Comparison of ENCODE assay signal across 15 mouse cellular contexts in the genomic region with DNA sequence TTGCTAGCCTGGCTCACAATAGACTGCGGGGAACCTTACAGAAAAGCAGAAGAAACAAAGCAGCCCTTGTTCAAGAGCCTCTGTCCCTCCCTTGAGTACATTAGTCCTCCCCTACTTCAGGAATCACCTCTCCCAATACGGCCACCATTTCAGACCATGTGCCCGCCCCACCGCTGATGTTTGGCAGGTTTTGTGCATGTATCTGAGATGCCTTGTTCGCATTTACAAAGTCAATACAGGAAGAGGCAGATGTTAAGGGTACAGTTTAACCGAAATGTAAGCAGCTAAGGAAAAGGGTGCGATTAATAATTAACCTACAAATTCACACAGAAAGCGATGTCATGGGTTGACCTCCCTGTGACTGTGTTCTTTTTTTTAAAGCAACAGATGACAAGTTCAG.
DNase-seq lines count a peak whose midpoint lies in the region; ATAC-seq lines count a peak whose summit lies in the region.
"Had no signal": no experiment of that assay in that cellular context is flagged by ENCODE, and none has a peak within 500 bp of the region (broad histone marks: within the 10 kb centered on the region; RNA-seq: fewer than 3 reads in every experiment).

No protein-coding gene starts in this region.

- H3K36me3 ChIP-seq in intestine, embryonic 16.5 days (ENCODE audit: control insufficient read depth, insufficient read depth, low read length) = no peaks in the 10 kb centered on the region; the same call in 1 of the 2 replicates
- H3K36me3 ChIP-seq: embryonic facial prominence, embryonic 15.5 days; heart, embryonic 15.5 days; hindbrain, embryonic 13.5 days; midbrain, embryonic 10.5 days had no signal

- H3K27me3 ChIP-seq in intestine, embryonic 16.5 days (replicated peaks; ENCODE audit: control insufficient read depth, insufficient read depth, low read length) = no peaks in the 10 kb centered on the region
- H3K27me3 ChIP-seq: embryonic facial prominence, embryonic 15.5 days; heart, embryonic 15.5 days; hindbrain, embryonic 13.5 days had no signal

- peak; percentile 92 for ATAC-seq in intestine, embryonic 16.5 days
- ATAC-seq in megakaryocyte, adult 5-6 weeks (ENCODE audit: poor library complexity, severe bottlenecking) = no peak
- ATAC-seq: forebrain, embryonic 16.5 days had no signal

- H3K4me2 ChIP-seq in intestine, embryonic 16.5 days (ENCODE audit: low read depth, low read length) = peak overlapping the region; percentile 34
- H3K4me2 ChIP-seq: embryonic facial prominence, embryonic 15.5 days; heart, embryonic 15.5 days; hindbrain, embryonic 13.5 days had no signal

- 58% methylated on average over 8 of the region's 8 CpGs for WGBS in intestine, embryonic 16.5 days

- H3K9ac ChIP-seq in intestine, embryonic 16.5 days (ENCODE audit: low read depth, low read length) = no peak overlapping the region
- H3K9ac ChIP-seq: embryonic facial prominence, embryonic 15.5 days; heart, embryonic 15.5 days; hindbrain, embryonic 13.5 days had no signal

- no peaks in the 10 kb centered on the region for H3K4me1 ChIP-seq in intestine, embryonic 16.5 days (ENCODE audit: control insufficient read depth, insufficient read depth, low read length)
- H3K4me1 ChIP-seq: embryonic facial prominence, embryonic 15.5 days; heart, embryonic 15.5 days; hindbrain, embryonic 13.5 days; midbrain, embryonic 10.5 days had no signal

- peak overlapping the region; percentile 59 for H3K27ac ChIP-seq in intestine, embryonic 16.5 days (ENCODE audit: low read length)
- H3K27ac ChIP-seq: embryonic facial prominence, embryonic 15.5 days; heart, embryonic 15.5 days; hindbrain, embryonic 13.5 days; midbrain, embryonic 10.5 days had no signal

- peak overlapping the region; percentile 22 for H3K4me3 ChIP-seq in intestine, embryonic 16.5 days (ENCODE audit: low read length)
- H3K4me3 ChIP-seq: embryonic facial prominence, embryonic 15.5 days; heart, embryonic 15.5 days; hindbrain, embryonic 13.5 days; midbrain, embryonic 10.5 days; myocyte had no signal

- peak; percentile 54 to 79 for DNase-seq in kidney, adult 8-10 months
- DNase-seq in liver = peak; percentile 23
- peak; percentile 10 for DNase-seq in mesoderm, embryonic 11.5 days (ENCODE audit: low read depth, low spot score)
- DNase-seq in T-cell, adult 2 months (ENCODE audit: low spot score) = no peak
- DNase-seq in layer of hippocampus, adult 9-11 months = no peak
- DNase-seq: adrenal gland, postnatal 10 days; layer of hippocampus, postnatal 36 days had no signal

- no peaks in the 10 kb centered on the region for H3K9me3 ChIP-seq in intestine, embryonic 16.5 days (ENCODE audit: control insufficient read depth, low read length)
- H3K9me3 ChIP-seq: embryonic facial prominence, embryonic 15.5 days; heart, embryonic 15.5 days; hindbrain, embryonic 13.5 days; midbrain, embryonic 10.5 days had no signal

Comparison
In these comparisons a context has a peak if more than half of its experiments do, and no peak if none do; other contexts are left out.
1. DNase-seq: peak in kidney, adult 8-10 months (2 of 2), liver (single experiment) and mesoderm, embryonic 11.5 days (single experiment); none in T-cell, adult 2 months (single experiment) and layer of hippocampus, adult 9-11 months (single experiment).